Mouse (Mus musculus): ENCODE measurements at regions not wholly inside any gene's neighbourhood (a gene's known extent, or its start where the extent isn't known, plus 50 kb on each side); places are given as distances from the start of the nearest gene placed in this dataset.

GRCm38 (mm10) chr5:26187212-26187611, 66.0 kb upstream of the Gm10220 start:
- no peak for TF ChIP-seq POLR2A (IDR thresholded peaks at IDR 0.05; ENCODE audit: extremely low read depth, insufficient read depth, low read length)
- TF ChIP-seq CTCF (IDR thresholded peaks at IDR 0.05; ENCODE audit: extremely low read depth, insufficient read depth, low read length): no peak

All from cortical plate, adult 2 months (tissue).